Mouse (Mus musculus): Measurements from ENCODE around the gene Pam.

Gene Pam

GRCm38 (mm10) chr1:98079640-98080039 is 15.8 kb downstream of the Pam start:
- DNase-seq (ENCODE audit: low spot score): no peak

- no peak for DNase-seq (ENCODE audit: low spot score)
These were observed 16.7 kb downstream of the Pam start for GRCm38 (mm10) chr1:98078735-98079134.

GRCm38 (mm10) chr1:98073826-98074225 is 21.6 kb downstream of the Pam start:
- DNase-seq (ENCODE audit: low spot score): no peak

- no peak for DNase-seq (ENCODE audit: low spot score)
These were observed 22.3 kb downstream of the Pam start for GRCm38 (mm10) chr1:98073127-98073526.

GRCm38 (mm10) chr1:98072045-98072444 is 23.4 kb downstream of the Pam start:
- DNase-seq (ENCODE audit: low spot score): peak; percentile 16

GRCm38 (mm10) chr1:98071436-98071835 is 24.0 kb downstream of the Pam start:
- no peak for DNase-seq (ENCODE audit: low spot score)

- DNase-seq (ENCODE audit: low spot score): no peak
These were observed 24.6 kb downstream of the Pam start for GRCm38 (mm10) chr1:98070743-98071325.

GRCm38 (mm10) chr1:98068177-98068576 is 27.3 kb downstream of the Pam start:
- no peak for DNase-seq (ENCODE audit: low spot score)

- DNase-seq (ENCODE audit: low spot score): no peak
These were observed 33.4 kb downstream of the Pam start for GRCm38 (mm10) chr1:98062074-98062473.

- no peak for DNase-seq (ENCODE audit: low spot score)
These were observed 36.0 kb downstream of the Pam start for GRCm38 (mm10) chr1:98059401-98059800.

GRCm38 (mm10) chr1:98056996-98057945 is 38.2 kb downstream of the Pam start:
- no peak for DNase-seq (ENCODE audit: low spot score)

GRCm38 (mm10) chr1:98056277-98056676 is 39.2 kb downstream of the Pam start:
- DNase-seq (ENCODE audit: low spot score): no peak

GRCm38 (mm10) chr1:98055591-98055990 is 39.9 kb downstream of the Pam start:
- no peak for DNase-seq (ENCODE audit: low spot score)

GRCm38 (mm10) chr1:98053994-98054393 is 41.5 kb downstream of the Pam start:
- no peak for DNase-seq (ENCODE audit: low spot score)

GRCm38 (mm10) chr1:98053447-98053846 is 42.0 kb downstream of the Pam start:
- DNase-seq (ENCODE audit: low spot score): no peak

GRCm38 (mm10) chr1:98052775-98053174 is 42.7 kb downstream of the Pam start:
- DNase-seq (ENCODE audit: low spot score): no peak

- no peak for DNase-seq (ENCODE audit: low spot score)
These were observed 44.4 kb downstream of the Pam start for GRCm38 (mm10) chr1:98051039-98051438.

GRCm38 (mm10) chr1:98049756-98050155 is 45.7 kb downstream of the Pam start:
- DNase-seq (ENCODE audit: low spot score): no peak

GRCm38 (mm10) chr1:98048218-98048801 is 47.1 kb downstream of the Pam start:
- no peak for DNase-seq (ENCODE audit: low spot score)

GRCm38 (mm10) chr1:98047284-98048217 is 47.9 kb downstream of the Pam start:
- DNase-seq (ENCODE audit: low spot score): no peak

- DNase-seq (ENCODE audit: low spot score): no peak
These were observed 53.0 kb downstream of the Pam start for GRCm38 (mm10) chr1:98042425-98042824.

GRCm38 (mm10) chr1:98038252-98038651 is 57.2 kb downstream of the Pam start:
- DNase-seq (ENCODE audit: low spot score): no peak
